In the genomic region with DNA sequence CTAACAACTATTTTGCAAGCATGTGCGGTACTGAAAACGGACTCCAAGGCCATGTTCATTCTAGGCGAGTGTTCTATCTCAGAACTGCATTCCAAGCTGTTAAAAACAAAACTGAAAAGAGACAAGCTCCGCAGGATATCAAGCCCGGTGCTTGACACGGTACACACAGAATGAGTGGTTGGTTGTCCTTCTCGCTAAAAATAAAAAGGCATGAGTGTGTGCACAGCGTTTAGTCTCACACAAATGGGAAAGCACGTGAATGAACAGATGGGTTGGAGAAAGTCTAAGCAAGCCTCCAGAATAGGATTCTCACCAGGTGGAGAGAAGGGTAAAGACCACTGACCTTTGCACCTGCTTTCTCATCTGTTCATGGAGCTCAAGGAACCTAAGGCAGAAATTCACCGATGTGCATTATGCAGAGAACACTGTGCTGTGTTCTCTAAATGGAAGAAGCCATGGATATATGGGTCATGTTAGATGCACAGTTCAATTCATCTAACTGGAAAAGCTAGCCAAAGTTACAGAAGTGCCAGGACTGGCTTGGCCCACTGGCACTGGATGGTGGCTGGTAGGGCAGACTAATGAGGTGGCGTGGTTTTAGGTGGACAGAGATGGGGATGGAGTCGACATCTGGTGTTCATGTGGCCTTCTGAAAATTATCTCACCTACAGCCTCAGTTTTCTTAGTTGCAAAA, we compare ENCODE assay signal across 16 mouse cellular contexts.
DNase-seq lines count a peak whose midpoint lies in the region; ATAC-seq lines count a peak whose summit lies in the region.
"Had no signal": no experiment of that assay in that cellular context is flagged by ENCODE, and none has a peak within 500 bp of the region (broad histone marks: within the 10 kb centered on the region; RNA-seq: fewer than 3 reads in every experiment).

No protein-coding gene starts in this region.

- no peak for DNase-seq in cerebellum, postnatal 4 days (ENCODE audit: low spot score in 2 of 2)
- DNase-seq in ovary, adult 18-20 months (ENCODE audit: low spot score) = peak; percentile 71
- no peak for DNase-seq in ovary, postnatal 14 days (ENCODE audit: low spot score)
- peak; percentile 22 to 54 for DNase-seq in cerebellum, postnatal 36 days
- DNase-seq in kidney, adult 9 months = no peak
- no peak for DNase-seq in layer of hippocampus, adult 8-10 months (ENCODE audit: low spot score in 2 of 2)
- DNase-seq in kidney, postnatal 4 days = no peak
- DNase-seq: adrenal gland, postnatal 14 days; embryo, embryonic 11 days; lung, adult 2 months; retina, postnatal 1 day; thymus, adult 2 months had no signal

- peak; percentile 55 for ATAC-seq in cerebellum, adult (ENCODE audit: insufficient number of reproducible peaks, low FRiP score, low TSS enrichment)
- ATAC-seq: forebrain, embryonic 14.5 days; inflammation-experienced regulatory T-cells, adult 6 months; midbrain, embryonic 15.5 days had no signal

Comparison
In these comparisons a context has a peak if more than half of its experiments do, and no peak if none do; other contexts are left out.
1. DNase-seq: peak in ovary, adult 18-20 months (single experiment) and cerebellum, postnatal 36 days (2 of 2); none in cerebellum, postnatal 4 days (0 of 2), ovary, postnatal 14 days (single experiment), kidney, adult 9 months (single experiment), layer of hippocampus, adult 8-10 months (0 of 2) and kidney, postnatal 4 days (0 of 2).